Mouse (Mus musculus) CD4-positive, CD25-positive, alpha-beta regulatory T cell, adult 4 months (primary cell): ENCODE results near the gene Sufu. TPM values are rescaled to one million over a fixed set of nuclear protein-coding genes. Genes with fewer than 3 reads are reported as not detected.

Source experiments
- ATAC-seq: one replicate; pipeline ENCODE4 v1.8.0; 2017
- polyA plus RNA-seq, 2 experiments: library from polyadenylated mRNA; unstranded; fragments of 100-300 nt; shearing (Covaris generic); gene quantifications; one replicate each; pipeline ENCODE4 v1.2.1; 2017

The Sufu gene
- polyA plus RNA-seq, 2 experiments from 2014 or later: 10.2 to 11.6 TPM

- no peak for ATAC-seq
Measured at GRCm38 (mm10) chr19:46533066-46533465, 136.4 kb downstream of the Sufu start.

DNA sequence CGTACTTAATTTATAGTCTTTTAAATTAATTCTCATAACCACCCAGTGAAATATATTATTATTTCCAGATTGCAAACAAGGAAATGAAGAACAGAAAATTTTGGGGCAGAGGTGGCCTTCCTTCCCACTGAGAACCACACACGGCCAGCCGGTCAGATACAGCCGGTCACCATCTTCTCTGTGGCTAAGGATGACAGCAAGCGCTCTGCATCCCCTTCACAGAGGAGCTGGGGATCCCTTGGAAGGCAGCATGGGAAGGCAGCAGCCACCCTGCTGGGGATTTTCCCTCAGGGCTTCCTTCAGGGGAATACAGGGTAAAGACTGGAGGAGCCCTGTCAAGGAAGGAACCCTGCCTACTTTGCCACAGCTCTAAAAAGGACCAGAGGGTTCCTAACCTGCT, 136.8 kb downstream of the Sufu start:
- no peak for ATAC-seq

DNA sequence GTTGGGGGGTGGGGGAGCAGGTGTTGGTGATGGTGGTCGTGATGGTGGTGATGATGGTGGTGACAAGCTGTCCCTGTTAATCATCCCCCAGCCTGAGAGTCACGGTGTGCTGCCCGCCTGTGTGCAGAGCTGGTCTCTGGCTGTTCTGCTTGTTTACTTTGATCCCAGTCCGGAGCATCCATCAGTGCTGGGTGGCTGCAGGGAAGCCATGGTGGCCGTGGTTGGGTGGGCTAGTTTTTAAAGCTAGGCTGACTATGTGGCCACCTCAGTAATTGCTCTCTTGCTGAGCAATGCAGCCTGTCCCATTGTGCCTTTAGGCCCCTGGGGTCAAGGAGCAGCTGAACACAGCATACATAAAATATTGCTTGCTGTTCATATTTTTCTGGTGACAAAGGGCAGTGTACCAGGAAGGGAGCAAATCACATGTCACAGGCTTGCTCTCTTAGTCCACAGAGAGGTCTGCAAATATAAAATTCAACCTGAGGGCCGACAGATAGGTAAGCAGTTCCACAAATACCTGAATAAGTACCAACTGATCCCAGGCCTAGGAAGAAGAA, 137.9 kb downstream of the Sufu start:
- ATAC-seq: no peak

- no peak for ATAC-seq
Measured at GRCm38 (mm10) chr19:46537357-46537756, 140.7 kb downstream of the Sufu start.

- no peak for ATAC-seq
Measured at GRCm38 (mm10) chr19:46538213-46538612, 141.5 kb downstream of the Sufu start.

Other genes with a start within 250 kb of the Sufu start
- not detected for gene Pitx3, start 248.6 kb upstream of the Sufu start, polyA plus RNA-seq
- 10 to 100 TPM; 23.8 to 33.5 TPM for gene Gbf1, start 244.4 kb upstream of the Sufu start, polyA plus RNA-seq
- gene Nfkb2, start 92.6 kb upstream of the Sufu start, polyA plus RNA-seq: 10 to 100 TPM; 17.3 to 18.8 TPM
- gene Psd, start 69.7 kb upstream of the Sufu start, polyA plus RNA-seq: 1 to 10 TPM; 3.8 to 6.5 TPM
- gene Fbxl15, start 68.7 kb upstream of the Sufu start, polyA plus RNA-seq: 1 to 10 TPM; 5.1 TPM
- gene Cuedc2, start 58.2 kb upstream of the Sufu start, polyA plus RNA-seq: 10 to 100 TPM; 56.3 to 62.6 TPM
- 10 to 100 TPM in 1 of 2 experiments, 1 to 10 TPM in 1; 3.8 to 10.5 TPM for gene Mfsd13a, start 55.8 kb upstream of the Sufu start, polyA plus RNA-seq
- gene 2310034G01Rik, start 46.6 kb upstream of the Sufu start, polyA plus RNA-seq: under 1 TPM in 1 of 2 experiments, not detected in 1; 0.23 TPM
- gene Actr1a, start 1.1 kb upstream of the Sufu start, polyA plus RNA-seq: 100 to 1,000 TPM in 1 of 2 experiments, 10 to 100 TPM in 1; 92.4 to 111 TPM
- 10 to 100 TPM; 16.3 to 21.5 TPM for gene Trim8, start 104.8 kb downstream of the Sufu start, polyA plus RNA-seq
- 10 to 100 TPM; 29.0 to 34.9 TPM for gene Arl3, start 176.3 kb downstream of the Sufu start, polyA plus RNA-seq
- gene Sfxn2, start 176.5 kb downstream of the Sufu start, polyA plus RNA-seq: 10 to 100 TPM in 1 of 2 experiments, 1 to 10 TPM in 1; 6.2 to 13.4 TPM
- gene Wbp1l, start 202.2 kb downstream of the Sufu start, polyA plus RNA-seq: 10 to 100 TPM; 19.2 to 20.8 TPM